Mouse (Mus musculus) ovary, postnatal 14 days (tissue): ENCODE measurements around the gene Slc39a1.
"Not testable (repeated sequence)": the region's sequence is repeated elsewhere in the genome, so short reads cannot be mapped to it uniquely, and the experiment has no call there.

Source experiments
- DNase-seq: peaks from one replicate; pipeline ENCODE4 v3.0.0; 2022; ENCODE audit warnings: low spot score

Slc39a1 gene

GRCm38 (mm10) chr3:90241669-90242358, 6.2 kb upstream of the Slc39a1 start:
- DNase-seq, result no peak

GRCm38 (mm10) chr3:90242984-90243775, 4.8 kb upstream of the Slc39a1 start, which contains the start of gene Creb3l4:
Gene Creb3l4, minus strand, starts transcription at chr3:90243512.
- DNase-seq, result peak; percentile 59

- DNase-seq, result no peak
Measured at GRCm38 (mm10) chr3:90245406-90245805, 2.6 kb upstream of the Slc39a1 start.

- DNase-seq, result no peak
Measured at GRCm38 (mm10) chr3:90247630-90247959, 377 bp upstream of the Slc39a1 start.

GRCm38 (mm10) chr3:90248746-90249100, 751 bp downstream of the Slc39a1 start:
- DNase-seq, result no peak

GRCm38 (mm10) chr3:90250791-90251190, 2.8 kb downstream of the Slc39a1 start:
- no peak for DNase-seq

- not testable (repeated sequence) for DNase-seq
Measured at GRCm38 (mm10) chr3:90251731-90252226, 3.8 kb downstream of the Slc39a1 start.

- not testable (repeated sequence) for DNase-seq
Measured at GRCm38 (mm10) chr3:90252659-90253058, 4.7 kb downstream of the Slc39a1 start.

GRCm38 (mm10) chr3:90253174-90253573, 5.2 kb downstream of the Slc39a1 start:
- not testable (repeated sequence) for DNase-seq

GRCm38 (mm10) chr3:90253653-90254418, 5.9 kb downstream of the Slc39a1 start, which contains the start of gene Crtc2:
Gene Crtc2, plus strand, starts transcription at chr3:90254163.
- DNase-seq, result peak; percentile 85

- DNase-seq, result no peak
Measured at GRCm38 (mm10) chr3:90254419-90255193, 6.6 kb downstream of the Slc39a1 start.

GRCm38 (mm10) chr3:90255194-90255565, 7.2 kb downstream of the Slc39a1 start:
- no peak for DNase-seq

- DNase-seq, result no peak
Measured at GRCm38 (mm10) chr3:90255784-90256353, 7.9 kb downstream of the Slc39a1 start.

GRCm38 (mm10) chr3:90256731-90257530, 9.0 kb downstream of the Slc39a1 start:
- DNase-seq, result no peak

GRCm38 (mm10) chr3:90258521-90258920, 10.5 kb downstream of the Slc39a1 start:
- no peak for DNase-seq

GRCm38 (mm10) chr3:90263121-90263771, 15.3 kb downstream of the Slc39a1 start:
- DNase-seq, result no peak

GRCm38 (mm10) chr3:90264687-90265033, 16.7 kb downstream of the Slc39a1 start:
- no peak for DNase-seq

GRCm38 (mm10) chr3:90265034-90265931, 17.3 kb downstream of the Slc39a1 start, which contains the start of gene Dennd4b:
Gene Dennd4b, plus strand, starts transcription at chr3:90265185.
- DNase-seq, result peak; percentile 96
